Mouse (Mus musculus) neural tube, embryonic 13.5 days (tissue): ENCODE data around the gene Rpap1. TPM values are rescaled to one million over a fixed set of nuclear protein-coding genes. Genes with fewer than 3 reads are reported as not detected.
A peak's percentile ranks its signal among the peaks of the same experiment; 100 is the strongest.

Experiments
- ATAC-seq: fragments of 200-750 bp; cut with Nextera tagmentation; 2 replicates; pipeline ENCODE4 v1.8.0; 2017; ENCODE audit warnings: low read depth, mild to moderate bottlenecking, moderate TSS enrichment, moderate library complexity
- H3K27ac ChIP-seq: fragments of 300-500 bp; sonication (generic); replicated peaks from 2 replicates; pipeline ENCODE4 v1.5.1; 2015; ENCODE audit warnings: moderate library complexity, mild to moderate bottlenecking, inconsistent platforms
- H3K27me3 ChIP-seq: fragments of 300-500 bp; sonication (generic); 2 replicates; pipeline ENCODE4 v1.6.1; 2015; ENCODE audit warnings: mild to moderate bottlenecking, inconsistent platforms
- H3K36me3 ChIP-seq: fragments of 300-500 bp; sonication (generic); 2 replicates; pipeline ENCODE4 v1.6.1; 2015; ENCODE audit warnings: mild to moderate bottlenecking, inconsistent platforms
- H3K4me1 ChIP-seq: fragments of 300-500 bp; sonication (generic); replicated peaks from 2 replicates; pipeline ENCODE4 v1.6.1; 2015; ENCODE audit warnings: inconsistent platforms
- H3K4me2 ChIP-seq: fragments of 300-500 bp; sonication (generic); 2 replicates; pipeline ENCODE4 v1.6.1; 2015; ENCODE audit warnings: inconsistent platforms, mild to moderate bottlenecking, moderate library complexity
- H3K4me3 ChIP-seq: fragments of 300-500 bp; sonication (generic); 2 replicates; pipeline ENCODE4 v1.5.1; 2015; ENCODE audit warnings: mild to moderate bottlenecking, inconsistent platforms
- H3K9ac ChIP-seq: fragments of 300-500 bp; sonication (generic); 2 replicates; pipeline ENCODE4 v1.6.1; 2015; ENCODE audit warnings: moderate library complexity, mild to moderate bottlenecking, inconsistent platforms
- H3K9me3 ChIP-seq: fragments of 300-500 bp; sonication (generic); 2 replicates; pipeline ENCODE4 v1.6.1; 2016; ENCODE audit warnings: inconsistent platforms
- WGBS: fragments of 180-500 bp; shearing (Covaris S2); methylation state at CpG from one replicate; pipeline ENCODE4 v1.1.7; 2015; 5-methylcytosine and 5-hydroxymethylcytosine counted together
- polyA plus RNA-seq: library from polyadenylated mRNA; unstranded; fragments of >200 nt; fragmentation: Nextera tagmentation; extraction: Ambion mirVana; gene quantifications from 2 replicates; pipeline ENCODE4 v1.2.1, GENCODE M21; 2015

The Rpap1 gene
- polyA plus RNA-seq, 1 experiment from 2014 or later, result 21.0 TPM

GRCm38 (mm10) chr2:119789996-119790395, 2.7 kb upstream of the Rpap1 start:
- WGBS, result 94% methylated on average over 2 of the region's 2 CpGs
- H3K4me1 ChIP-seq, result peaks cover 9% of the 10 kb centered on the region
- no peaks in the 10 kb centered on the region for H3K9me3 ChIP-seq
- ATAC-seq, result no peak
- peaks cover 6% of the 10 kb centered on the region; the same call in 1 of the 2 replicates for H3K27me3 ChIP-seq
- H3K4me3 ChIP-seq, result no peak overlapping the region
- no peaks in the 10 kb centered on the region for H3K36me3 ChIP-seq
- no peak overlapping the region for H3K4me2 ChIP-seq
- no peak overlapping the region for H3K27ac ChIP-seq
- no peak overlapping the region for H3K9ac ChIP-seq

DNA sequence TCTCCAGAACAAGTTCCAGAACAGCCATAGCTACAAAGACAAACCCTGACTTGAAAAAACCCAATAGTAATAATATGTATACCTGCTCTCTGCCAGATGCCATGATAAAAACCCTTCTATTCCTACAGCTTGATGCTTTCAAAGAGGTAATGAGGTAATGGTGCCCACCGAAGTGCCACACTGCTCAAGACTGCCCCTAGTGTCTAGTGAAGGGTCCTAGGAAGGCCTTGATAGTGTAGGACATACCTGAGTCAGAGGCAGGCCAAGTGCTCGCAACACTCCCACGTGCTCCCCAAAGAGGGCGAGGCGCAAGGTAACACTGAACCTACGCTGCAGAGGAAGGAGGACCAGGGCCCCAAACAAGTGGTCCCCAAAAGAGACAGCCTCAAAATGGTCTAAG, 20.1 kb downstream of the Rpap1 start:
- Histone ChIP-seq H3K4me3 (no peak overlapping the region), H3K27me3 (peaks cover 2% of the 10 kb centered on the region), H3K27ac (no peak overlapping the region), H3K4me2 (no peak overlapping the region), H3K9me3 (no peaks in the 10 kb centered on the region), H3K9ac (no peak overlapping the region), H3K4me1 (no peaks in the 10 kb centered on the region), H3K36me3 (peaks cover 78% of the 10 kb centered on the region)
- WGBS, result 94% methylated on average over 6 of the region's 6 CpGs
- no peak for ATAC-seq

DNA sequence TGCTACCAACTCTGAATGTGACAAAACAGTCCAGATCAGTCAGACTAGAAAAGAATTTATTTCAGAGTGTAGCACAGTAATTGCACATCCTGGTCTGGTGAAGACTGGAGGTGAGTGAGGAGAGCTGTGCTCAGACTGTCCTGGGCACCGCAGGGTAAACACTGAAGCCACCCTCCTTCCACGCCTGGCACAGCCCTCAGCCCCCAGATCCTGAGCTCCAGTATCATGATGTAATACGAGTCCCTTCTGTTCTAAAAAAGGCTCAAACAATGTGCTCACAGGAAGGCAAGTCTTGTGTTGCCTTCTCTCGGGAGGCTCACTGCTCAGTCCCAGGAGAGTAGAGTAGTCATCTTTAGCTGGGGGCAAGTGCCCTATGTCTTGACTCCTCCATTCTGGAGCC, 23.4 kb downstream of the Rpap1 start:
- Histone ChIP-seq H3K4me2 (no peak overlapping the region), H3K4me3 (no peak overlapping the region), H3K27ac (no peak overlapping the region), H3K27me3 (peaks cover 34% of the 10 kb centered on the region), H3K4me1 (no peaks in the 10 kb centered on the region), H3K9ac (no peak overlapping the region), H3K36me3 (peaks cover 45% of the 10 kb centered on the region), H3K9me3 (no peaks in the 10 kb centered on the region)
- no peak for ATAC-seq
- WGBS, result 72% methylated on average over 4 of the region's 4 CpGs

- H3K9ac ChIP-seq, result no peak overlapping the region
- no peak overlapping the region for H3K27ac ChIP-seq
- peaks cover 33% of the 10 kb centered on the region for H3K36me3 ChIP-seq
- peaks cover 51% of the 10 kb centered on the region for H3K27me3 ChIP-seq
- H3K9me3 ChIP-seq, result no peaks in the 10 kb centered on the region
- no peak overlapping the region for H3K4me2 ChIP-seq
- H3K4me3 ChIP-seq, result no peak overlapping the region
- peaks cover 15% of the 10 kb centered on the region for H3K4me1 ChIP-seq
- ATAC-seq, result no peak
- WGBS, result 84% methylated on average over 1 of the region's 1 CpGs
Measured at GRCm38 (mm10) chr2:119762276-119762675, 25.1 kb downstream of the Rpap1 start.

DNA sequence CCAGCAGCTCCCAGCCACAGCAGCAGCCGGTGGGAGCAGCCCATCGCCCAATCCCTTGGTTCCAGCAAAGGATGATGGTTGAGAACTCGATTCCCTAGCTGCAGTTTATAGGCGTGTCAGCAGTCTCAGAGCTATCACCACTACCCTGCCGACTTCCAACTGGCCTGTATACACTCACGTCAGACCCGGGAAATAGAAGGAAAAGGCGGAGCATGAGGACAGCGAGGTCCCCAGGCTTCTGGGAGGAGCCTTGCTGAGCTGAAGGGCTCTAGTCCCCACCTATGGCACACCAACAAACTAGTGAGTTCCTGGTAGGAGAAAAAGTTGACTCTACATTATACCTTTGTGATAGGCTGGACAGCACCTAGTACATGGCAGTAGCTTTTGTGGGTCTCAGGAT, 27.1 kb downstream of the Rpap1 start, which contains the start of gene Ltk:
TSS of gene Ltk (minus strand) at position 181 of the 400 bp plus-strand sequence.
- H3K4me2 ChIP-seq, result peak within 1 kb of the TSS; percentile 99; the same call in 1 of the 2 replicates
- no peaks in the 10 kb centered on the region for H3K9me3 ChIP-seq
- H3K9ac ChIP-seq, result no peak within 1 kb of the TSS
- H3K4me3 ChIP-seq, result no peak within 1 kb of the TSS
- peaks cover 63% of the 10 kb centered on the region for H3K27me3 ChIP-seq
- H3K36me3 ChIP-seq, result peaks cover 21% of the 10 kb centered on the region
- H3K4me1 ChIP-seq, result peaks cover 15% of the 10 kb centered on the region
- ATAC-seq, result no peak
- no peak within 1 kb of the TSS for H3K27ac ChIP-seq
- 8% methylated on average over 9 of the region's 9 CpGs for WGBS

DNA sequence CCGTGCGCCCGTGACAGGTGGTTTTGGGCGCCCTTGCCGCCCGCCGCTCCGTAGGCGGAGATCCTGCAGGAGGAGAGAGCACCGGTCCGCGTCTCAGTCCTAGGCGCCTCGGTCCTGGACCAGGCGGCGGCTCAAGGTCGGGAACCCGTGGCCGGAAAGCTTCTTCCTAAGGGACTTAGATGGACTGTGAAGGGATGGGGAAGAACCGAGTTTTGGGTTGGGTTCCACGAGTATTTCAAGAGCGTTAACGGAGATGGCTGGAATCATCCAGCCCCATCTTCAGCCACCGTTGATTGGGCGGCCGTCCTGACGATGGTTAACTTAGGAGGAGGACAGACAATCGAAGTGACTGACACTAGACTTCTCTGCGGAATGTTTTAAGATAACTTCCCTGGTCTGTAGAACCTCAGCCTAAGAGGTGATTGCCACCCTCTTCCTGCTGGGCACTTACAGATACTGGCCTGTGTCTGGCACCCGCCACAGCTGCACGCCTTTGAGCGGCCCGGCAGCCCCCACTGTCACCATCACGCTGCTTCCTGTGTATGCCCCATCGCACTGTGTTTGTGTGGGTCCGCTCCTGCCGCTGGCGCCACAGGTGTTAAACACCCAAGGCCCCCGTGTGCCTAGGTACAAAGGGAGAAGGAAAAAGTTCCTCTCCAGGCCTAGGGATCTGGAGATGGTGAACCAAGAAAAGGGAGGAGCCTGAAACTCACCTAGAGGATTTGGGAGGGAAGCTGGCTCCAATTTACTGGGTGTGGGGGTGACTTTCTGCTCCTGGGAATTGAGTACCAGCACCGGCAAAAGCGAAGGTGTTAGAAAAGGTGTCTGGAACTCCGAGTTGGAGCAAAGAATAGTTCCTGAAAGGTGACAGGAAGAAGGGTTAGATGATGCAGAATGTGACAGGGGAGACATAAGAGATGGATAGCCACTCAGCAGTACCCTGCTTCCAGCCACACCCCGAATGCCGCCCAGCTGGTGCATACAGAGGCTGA, 28.2 kb downstream of the Rpap1 start:
- H3K9ac ChIP-seq, result peak overlapping the region; percentile 76; the same call in 1 of the 2 replicates
- peaks cover 63% of the 10 kb centered on the region for H3K27me3 ChIP-seq
- WGBS, result 5% methylated on average over 44 of the region's 44 CpGs
- peak overlapping the region; percentile 62 for H3K4me3 ChIP-seq
- peaks cover 10% of the 10 kb centered on the region for H3K36me3 ChIP-seq
- no peak overlapping the region for H3K27ac ChIP-seq
- no peaks in the 10 kb centered on the region for H3K9me3 ChIP-seq
- ATAC-seq, result 0 out of 2 replicates have a peak, but pooled peaks have one; percentile 15
- H3K4me1 ChIP-seq, result peaks cover 15% of the 10 kb centered on the region
- H3K4me2 ChIP-seq, result peak overlapping the region; percentile 99

GRCm38 (mm10) chr2:119758101-119758843, 29.1 kb downstream of the Rpap1 start:
- H3K4me2 ChIP-seq, result peak overlapping the region; percentile 99
- peaks cover 63% of the 10 kb centered on the region for H3K27me3 ChIP-seq
- peak overlapping the region; percentile 76 for H3K9ac ChIP-seq
- H3K27ac ChIP-seq, result no peak overlapping the region
- H3K9me3 ChIP-seq, result no peaks in the 10 kb centered on the region
- peaks cover 1% of the 10 kb centered on the region; the same call in 1 of the 2 replicates for H3K36me3 ChIP-seq
- H3K4me3 ChIP-seq, result peak overlapping the region; percentile 62
- H3K4me1 ChIP-seq, result peaks cover 15% of the 10 kb centered on the region
- ATAC-seq, result peak; percentile 49
- WGBS, result under 1% methylated on average over 49 of the region's 77 CpGs

- H3K4me1 ChIP-seq, result peaks cover 15% of the 10 kb centered on the region
- peak overlapping the region; percentile 76 for H3K9ac ChIP-seq
- H3K9me3 ChIP-seq, result no peaks in the 10 kb centered on the region
- 3% methylated on average over 31 of the region's 31 CpGs for WGBS
- 0 out of 2 replicates have a peak, but pooled peaks have one; percentile 12 for ATAC-seq
- H3K27ac ChIP-seq, result no peak overlapping the region
- peaks cover 63% of the 10 kb centered on the region for H3K27me3 ChIP-seq
- H3K4me2 ChIP-seq, result peak overlapping the region; percentile 99
- no peaks in the 10 kb centered on the region for H3K36me3 ChIP-seq
- peak overlapping the region; percentile 62 for H3K4me3 ChIP-seq
Measured at GRCm38 (mm10) chr2:119757601-119758100, 29.7 kb downstream of the Rpap1 start.

DNA sequence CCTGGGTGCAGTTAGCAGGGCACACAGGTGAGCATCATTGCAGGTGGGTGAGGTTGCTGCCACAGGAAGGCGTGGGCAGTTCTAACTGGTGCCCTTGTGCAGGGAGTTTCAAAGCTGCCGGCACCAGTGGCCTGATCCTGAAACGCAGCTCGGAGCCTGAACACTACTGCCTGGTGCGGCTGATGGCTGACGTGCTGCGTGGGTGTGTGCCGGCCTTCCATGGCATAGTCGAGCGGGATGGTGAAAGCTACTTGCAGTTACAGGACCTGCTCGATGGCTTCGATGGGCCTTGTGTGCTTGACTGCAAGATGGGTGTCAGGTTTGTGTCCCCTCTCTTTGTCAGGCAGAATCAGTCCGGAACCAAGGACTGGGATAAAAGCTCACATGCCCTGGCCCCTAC, 38.1 kb downstream of the Rpap1 start:
- H3K4me2 ChIP-seq, result no peak overlapping the region
- H3K4me3 ChIP-seq, result no peak overlapping the region
- no peak overlapping the region for H3K27ac ChIP-seq
- WGBS, result 73% methylated on average over 13 of the region's 13 CpGs
- ATAC-seq, result no peak
- H3K27me3 ChIP-seq, result peaks cover 64% of the 10 kb centered on the region
- no peaks in the 10 kb centered on the region for H3K9me3 ChIP-seq
- peaks cover 8% of the 10 kb centered on the region for H3K4me1 ChIP-seq
- no peaks in the 10 kb centered on the region for H3K36me3 ChIP-seq
- H3K9ac ChIP-seq, result no peak overlapping the region

- peaks cover 81% of the 10 kb centered on the region for H3K27me3 ChIP-seq
- no peak for ATAC-seq
- no peaks in the 10 kb centered on the region for H3K36me3 ChIP-seq
- H3K9ac ChIP-seq, result no peak overlapping the region
- no peak overlapping the region for H3K4me3 ChIP-seq
- no peak overlapping the region for H3K4me2 ChIP-seq
- no peaks in the 10 kb centered on the region for H3K9me3 ChIP-seq
- H3K27ac ChIP-seq, result no peak overlapping the region
- peaks cover 25% of the 10 kb centered on the region for H3K4me1 ChIP-seq
- 68% methylated on average over 7 of the region's 7 CpGs for WGBS
Measured at GRCm38 (mm10) chr2:119747554-119747953, 39.8 kb downstream of the Rpap1 start.

DNA sequence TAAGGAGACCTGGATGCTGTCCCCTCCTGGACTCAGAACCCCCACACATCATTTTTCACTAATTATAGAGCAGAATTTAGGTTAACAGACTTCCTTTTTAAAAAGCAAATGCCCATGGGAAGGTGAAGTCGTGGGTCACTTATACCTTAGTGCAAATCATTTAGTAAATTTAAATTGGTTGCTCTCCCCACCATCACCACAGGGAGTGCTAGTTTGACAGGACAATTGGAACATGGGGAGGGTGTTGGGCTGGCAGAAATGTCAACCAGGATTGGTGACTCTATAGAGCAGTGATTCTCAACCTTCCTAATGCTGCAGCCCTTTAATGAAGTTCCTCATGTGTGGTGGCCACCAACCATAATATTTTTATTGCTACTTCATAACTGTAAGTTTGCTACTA, 42.1 kb downstream of the Rpap1 start:
- H3K4me2 ChIP-seq, result no peak overlapping the region
- H3K27me3 ChIP-seq, result peaks cover 90% of the 10 kb centered on the region
- H3K9ac ChIP-seq, result no peak overlapping the region
- no peak overlapping the region for H3K4me3 ChIP-seq
- H3K27ac ChIP-seq, result no peak overlapping the region
- H3K36me3 ChIP-seq, result no peaks in the 10 kb centered on the region
- H3K4me1 ChIP-seq, result peaks cover 41% of the 10 kb centered on the region
- WGBS, result 4% methylated on average over 1 of the region's 1 CpGs
- no peaks in the 10 kb centered on the region for H3K9me3 ChIP-seq
- ATAC-seq, result no peak
